Mouse (Mus musculus) T-helper 17 cell (primary cell): ENCODE results near the gene Olfr156.
"Not testable (repeated sequence)": the region's sequence is repeated elsewhere in the genome, so short reads cannot be mapped to it uniquely, and the experiment has no call there.

Experiments used
- in situ Hi-C, 2 experiments: fragments of 300-600 bp; cut with MboI, MseI; formaldehyde crosslinking; loops; 1 replicate in 1 of 2; 2 replicates in 1 of 2; pipeline ENCODE4 v1.15.1; 2025; ENCODE audit warnings: high pct_unique_total_duplicates in 2 of 2

Olfr156 gene

DNA sequence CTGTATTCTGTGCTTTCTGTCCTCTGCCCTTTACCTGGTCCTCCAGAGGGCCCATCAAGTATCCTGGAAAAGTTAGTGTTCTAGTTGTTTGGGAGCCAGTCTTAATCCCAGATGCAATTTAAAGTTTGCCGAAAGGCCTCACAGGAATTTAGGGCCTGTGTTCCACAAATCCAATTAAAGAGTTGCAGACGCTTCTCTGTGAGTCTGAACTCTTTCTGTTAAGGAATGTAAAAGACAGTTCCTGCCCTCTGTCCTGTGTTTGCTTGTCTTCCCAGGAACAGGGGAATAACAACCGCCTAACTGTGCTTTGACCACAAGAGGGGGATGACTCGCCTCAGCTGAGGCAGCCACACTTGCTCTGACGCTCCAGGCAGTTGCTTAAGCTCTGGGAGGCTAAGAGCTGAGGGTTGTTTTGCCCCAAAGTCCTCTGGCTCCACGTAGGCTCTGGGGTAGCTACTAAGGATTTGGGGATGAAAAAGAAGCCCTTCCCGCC is at the start of gene Olfr156:
TSS of gene Olfr156 (minus strand) at position 51 of the 493 bp plus-strand sequence.
- in situ Hi-C loops = no loop called here

- in situ Hi-C loops = loop anchor here in 1 of 2 experiments (10.0 kb wide), 1 partner anchor 345 kb away; the partner anchor contains the start of gene Tpm2
Observed at GRCm38 (mm10) chr4:43869821-43870220, 46.1 kb upstream of the Olfr156 start.

DNA sequence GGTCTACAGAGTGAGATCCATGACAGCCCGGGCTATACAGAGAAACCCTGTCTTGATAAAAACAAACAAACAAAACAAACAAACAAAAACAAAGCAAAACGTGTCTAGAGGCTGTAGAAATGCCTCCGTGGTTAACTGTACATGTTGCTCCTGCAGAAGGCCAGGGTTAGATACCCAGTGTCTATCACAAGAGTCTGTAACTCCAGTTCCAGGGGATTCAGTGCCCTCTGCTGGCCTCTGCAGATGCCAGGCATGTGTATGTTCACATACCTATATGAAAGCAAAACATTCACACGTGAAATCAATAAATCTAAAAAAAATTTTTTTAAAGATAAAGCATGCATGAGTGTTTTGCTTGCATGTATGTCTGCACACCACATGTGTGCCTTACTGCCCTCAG is 39.6 kb upstream of the Olfr156 start:
- in situ Hi-C loops = loop anchor here in 1 of 2 experiments (10.0 kb wide), 1 partner anchor 338 kb away; the partner anchor contains the start of gene Tpm2

DNA sequence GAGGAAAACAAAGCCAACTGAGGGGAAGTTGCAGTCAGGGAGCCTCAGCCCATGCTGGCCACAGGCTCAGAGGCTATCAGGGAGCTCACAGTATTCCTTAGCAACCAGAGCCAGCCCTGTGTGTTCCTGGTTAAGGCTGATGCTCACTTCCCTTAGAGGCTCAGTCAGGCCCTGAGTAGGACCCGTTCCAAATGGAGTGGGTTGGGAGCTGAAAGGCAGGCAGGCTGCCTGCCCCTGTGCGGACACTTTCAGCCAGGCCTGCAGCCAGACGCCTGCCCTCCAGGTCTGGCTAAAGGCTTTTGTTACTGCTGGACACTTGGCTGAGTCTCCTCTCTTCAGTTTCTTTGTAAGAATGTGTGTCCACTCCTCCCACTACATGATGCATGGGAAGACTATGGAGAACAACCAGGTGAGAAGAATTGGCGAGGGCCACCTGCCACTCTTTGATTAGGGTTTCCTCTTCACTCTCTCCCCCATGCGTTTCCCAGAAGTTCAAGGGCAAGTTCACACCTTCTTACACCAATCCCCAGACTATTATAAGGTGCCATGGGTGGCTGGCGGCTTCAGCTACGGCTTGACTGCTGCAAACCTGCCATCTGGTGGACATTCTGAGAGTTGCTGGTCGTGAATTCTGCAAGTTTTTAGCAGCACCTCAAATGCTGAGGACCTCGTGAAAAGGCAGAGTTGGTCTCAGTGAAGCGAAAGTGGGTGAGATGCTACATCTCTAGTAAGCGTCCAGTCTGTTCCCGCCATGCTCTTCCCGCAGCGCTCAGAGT is 37.2 kb upstream of the Olfr156 start:
- in situ Hi-C loops = loop anchor here in 1 of 2 experiments (10.0 kb wide), 1 partner anchor 336 kb away; the partner anchor contains the start of gene Tpm2

GRCm38 (mm10) chr4:43859886-43860285 is 36.2 kb upstream of the Olfr156 start:
- in situ Hi-C loops = loop anchor here (5.0 to 10.0 kb wide), 4 partner anchors 83 to 785 kb away; partner anchors contain the start of gene Tpm2 (in 1 of the 2)

DNA sequence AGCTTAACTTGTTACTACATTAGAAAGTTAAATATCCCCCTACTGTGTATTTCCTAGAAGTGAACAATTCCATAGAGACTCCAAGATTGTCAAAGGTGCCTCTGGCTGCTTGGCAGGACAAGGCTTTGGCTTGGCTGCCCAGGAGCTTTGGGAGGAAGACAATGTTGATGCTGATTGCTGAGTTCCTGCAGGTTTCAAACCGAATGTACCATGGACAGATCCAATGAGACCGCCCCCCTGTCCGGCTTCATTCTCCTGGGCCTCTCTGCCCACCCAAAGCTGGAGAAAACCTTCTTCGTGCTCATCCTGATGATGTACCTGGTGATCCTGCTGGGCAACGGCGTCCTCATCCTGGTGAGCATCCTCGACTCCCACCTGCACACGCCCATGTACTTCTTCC is 30.4 kb upstream of the Olfr156 start:
- in situ Hi-C loops = loop anchor here in 1 of 2 experiments (10.0 kb wide), 1 partner anchor 791 kb away; no protein-coding TSS in a partner anchor

- in situ Hi-C loops = loop anchor here in 1 of 2 experiments (10.0 kb wide), 1 partner anchor 794 kb away; no protein-coding TSS in a partner anchor
Observed at GRCm38 (mm10) chr4:43851265-43851664, 27.6 kb upstream of the Olfr156 start, which contains the start of gene Olfr155. Gene Olfr155, plus strand, starts transcription at chr4:43851565.

- in situ Hi-C loops = no loop called here
Observed at GRCm38 (mm10) chr4:43840101-43840500, 16.4 kb upstream of the Olfr156 start, which contains the start of gene Olfr157. Gene Olfr157, minus strand, starts transcription at chr4:43840201.

DNA sequence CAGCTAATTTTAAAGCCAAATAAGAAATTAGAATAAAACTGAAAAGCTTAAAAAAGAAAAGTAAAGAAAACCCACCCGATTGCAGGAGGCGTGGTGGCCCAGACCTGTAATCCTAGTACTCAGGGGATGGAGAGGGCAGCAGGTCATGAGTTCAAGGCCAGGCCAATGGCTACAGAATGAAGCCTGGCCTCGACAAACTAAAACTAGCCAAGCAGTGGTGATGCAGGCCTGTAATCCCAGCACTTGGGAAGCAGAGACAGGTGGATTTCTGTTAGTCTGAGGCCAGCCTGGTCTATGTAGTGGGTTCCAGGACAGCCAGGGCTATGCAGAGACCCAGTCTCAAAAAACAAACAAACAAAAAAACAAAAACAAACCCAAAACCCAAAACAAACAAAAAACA is 14.6 kb upstream of the Olfr156 start:
- in situ Hi-C loops = loop anchor here in 1 of 2 experiments (5.0 kb wide), 1 partner anchor 694 kb away; no protein-coding TSS in a partner anchor

DNA sequence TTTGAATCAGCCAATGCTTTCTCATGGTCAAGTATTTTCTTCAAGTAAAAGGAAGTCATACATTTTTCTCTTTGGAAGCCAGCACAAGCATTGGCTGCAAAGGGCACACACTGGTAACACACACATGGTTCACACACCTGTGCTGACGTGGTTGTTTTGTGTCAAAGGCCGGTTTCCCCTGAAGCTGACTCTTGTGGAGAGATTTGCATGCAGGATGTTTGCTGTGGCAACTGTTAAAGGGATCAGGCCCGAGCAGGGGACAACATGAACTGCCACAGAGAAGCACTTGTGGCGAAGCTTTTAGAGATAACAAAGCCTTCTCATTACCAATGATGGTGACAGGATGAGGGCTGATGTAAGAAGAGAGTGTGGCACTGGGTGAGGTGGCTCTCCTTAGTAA is 11.1 kb upstream of the Olfr156 start:
- in situ Hi-C loops = loop anchor here in 1 of 2 experiments (5.0 kb wide), 1 partner anchor 698 kb away; no protein-coding TSS in a partner anchor

DNA sequence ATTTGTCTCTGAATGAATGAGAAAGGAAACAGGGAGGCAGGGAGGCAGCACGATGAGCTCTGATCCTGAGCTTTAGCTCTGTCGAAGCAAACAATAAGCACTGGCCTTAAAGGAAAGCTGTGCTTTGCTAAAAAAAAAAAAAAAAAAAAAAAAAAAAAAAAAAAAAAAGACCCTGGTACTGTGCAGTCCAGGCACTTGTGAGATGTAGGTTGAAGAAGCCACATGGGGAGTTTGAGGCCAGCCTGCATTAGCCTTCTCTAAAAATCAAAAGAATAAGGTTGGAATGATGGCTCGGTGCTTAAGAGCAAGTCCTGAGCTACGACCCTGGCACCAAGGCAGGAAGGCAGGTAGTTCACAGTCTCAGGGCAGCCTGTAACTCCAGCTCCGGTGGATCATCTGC is 10.1 kb upstream of the Olfr156 start:
- in situ Hi-C loops = no loop called here

DNA sequence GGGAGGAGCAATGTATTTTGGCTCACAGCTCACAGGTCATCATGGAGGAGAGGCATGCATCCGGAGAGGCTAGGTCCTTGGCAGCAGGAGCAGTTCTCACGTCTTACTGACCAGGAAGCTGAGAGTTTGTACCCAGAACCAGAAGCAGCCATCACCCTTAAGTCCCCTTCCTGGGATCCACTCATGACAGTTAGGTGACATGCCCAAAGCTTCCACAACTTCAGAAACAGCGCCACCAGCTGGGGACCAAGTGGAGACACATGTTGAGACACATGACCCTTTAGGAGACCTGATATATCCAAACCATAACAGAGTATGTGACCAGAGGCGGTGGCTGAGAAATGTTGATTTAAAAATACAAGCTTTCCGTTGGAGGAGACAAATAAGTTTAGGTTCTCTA is 8.3 kb upstream of the Olfr156 start:
- in situ Hi-C loops = no loop called here

- in situ Hi-C loops = no loop called here
Observed at GRCm38 (mm10) chr4:43828806-43829205, 5.1 kb upstream of the Olfr156 start.

GRCm38 (mm10) chr4:43822896-43823550 is 672 bp downstream of the Olfr156 start:
- in situ Hi-C loops = no loop called here

GRCm38 (mm10) chr4:43798936-43799335 is 24.8 kb downstream of the Olfr156 start:
- in situ Hi-C loops = no loop called here

DNA sequence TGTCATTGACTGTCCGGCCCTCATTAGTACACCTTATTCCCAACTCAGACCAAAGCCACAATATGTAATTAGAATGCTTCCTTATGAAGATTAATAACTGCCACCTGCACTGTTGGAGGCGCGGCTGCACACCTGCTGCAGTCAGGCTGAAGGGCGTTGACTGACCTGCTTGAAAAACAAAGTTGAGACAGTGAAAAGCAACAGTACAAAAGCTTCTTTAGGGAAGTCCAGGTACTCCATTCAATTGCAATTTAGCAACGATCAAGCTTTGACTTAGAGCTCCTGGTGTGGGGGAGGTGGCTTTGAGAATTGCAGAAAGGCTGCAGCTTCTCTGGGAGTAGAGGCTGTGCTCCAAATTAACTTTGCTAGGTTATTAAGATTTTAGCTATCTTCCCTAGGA is 27.9 kb downstream of the Olfr156 start:
- in situ Hi-C loops = not testable (repeated sequence)

DNA sequence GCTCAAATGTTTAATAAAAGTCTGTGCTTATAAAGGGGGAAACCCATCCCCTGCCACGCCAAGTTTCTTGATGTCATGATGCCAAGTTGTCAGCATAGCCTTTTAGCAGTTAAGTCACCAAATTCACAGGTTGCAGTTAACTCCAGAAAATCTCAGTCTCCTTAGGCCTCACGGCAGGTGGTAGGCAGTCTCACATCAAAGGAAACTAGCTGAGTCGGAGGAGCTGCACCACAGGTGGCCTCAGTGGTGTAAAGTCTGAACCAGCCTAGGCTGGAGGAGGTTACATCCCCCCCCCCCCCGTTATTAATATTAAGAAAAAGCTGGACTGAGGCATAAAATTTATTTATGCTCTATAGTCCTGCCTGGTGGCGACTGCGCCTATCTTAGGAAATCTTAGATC is 28.4 kb downstream of the Olfr156 start:
- in situ Hi-C loops = no loop called here

GRCm38 (mm10) chr4:43772304-43772703 is 51.4 kb downstream of the Olfr156 start:
- in situ Hi-C loops = no loop called here

DNA sequence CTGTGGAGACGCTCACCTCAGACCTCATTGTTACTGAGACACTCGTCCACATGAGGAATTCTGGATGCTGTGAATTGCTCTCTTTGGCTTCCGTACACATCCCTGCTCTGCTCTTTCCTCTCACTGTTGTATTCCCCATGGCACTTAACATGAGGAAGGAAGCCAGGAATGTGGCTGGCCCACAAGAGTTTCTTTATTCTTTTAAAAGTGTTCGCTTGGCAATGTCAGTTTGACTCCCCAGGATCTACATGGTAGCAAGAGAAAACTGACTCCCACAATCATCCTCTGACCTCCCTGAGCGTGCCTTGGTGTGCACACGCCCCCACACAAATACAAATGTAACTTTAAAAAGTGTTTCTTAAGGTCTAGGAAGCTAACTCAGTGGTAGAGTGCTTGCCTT is 52.1 kb downstream of the Olfr156 start:
- in situ Hi-C loops = no loop called here

DNA sequence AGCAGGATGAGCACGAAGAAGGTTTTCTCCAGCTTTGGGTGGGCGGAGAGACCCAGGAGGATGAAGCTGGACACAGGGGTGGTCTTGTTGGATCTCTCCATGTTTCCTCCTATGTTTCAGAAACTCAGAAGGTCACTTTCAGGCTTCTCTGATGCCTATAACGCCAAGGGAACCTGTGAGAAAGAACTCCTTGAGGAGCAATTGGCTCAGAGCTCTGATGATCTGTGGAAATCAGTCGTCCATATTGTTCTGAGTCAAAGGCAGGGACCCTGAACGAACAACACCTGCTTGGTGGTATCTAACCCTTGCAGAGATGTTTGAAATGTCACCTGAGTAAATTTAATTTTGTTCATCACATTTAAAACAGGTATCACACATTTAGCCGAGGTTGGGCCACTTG is 52.8 kb downstream of the Olfr156 start, which contains the start of gene Olfr159:
TSS of gene Olfr159 (minus strand) at position 101 of the 400 bp plus-strand sequence.
- in situ Hi-C loops = no loop called here
